Mouse (Mus musculus): ENCODE data around the gene Olfr965. TPM values are rescaled to one million over a fixed set of nuclear protein-coding genes. Genes with fewer than 3 reads are reported as not detected.

Gene Olfr965
- polyA plus RNA-seq (2012; rRNA removed): not detected in 2 replicates

DNA sequence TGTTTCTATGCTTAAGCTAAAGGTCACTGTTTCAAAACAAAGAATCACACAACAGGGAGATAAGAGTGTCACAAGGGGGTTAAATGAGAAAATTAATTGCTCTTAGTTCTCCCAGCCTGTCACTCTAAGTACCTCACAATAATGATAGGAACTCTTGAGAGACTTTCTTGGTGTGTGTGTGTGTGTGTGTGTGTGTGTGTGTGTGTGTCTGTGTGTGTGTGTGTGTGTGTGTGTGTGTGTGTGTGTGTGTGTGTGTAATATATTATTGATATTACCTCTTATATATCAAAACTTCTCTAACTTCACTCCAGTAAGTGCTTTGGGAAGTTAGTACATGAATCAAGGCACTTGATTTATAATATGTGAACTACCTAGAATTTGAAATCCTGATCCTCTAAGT, at the start of gene Olfr965:
Gene Olfr965 (plus strand): TSS at position 301 of the 400 bp plus-strand sequence.

DNA sequence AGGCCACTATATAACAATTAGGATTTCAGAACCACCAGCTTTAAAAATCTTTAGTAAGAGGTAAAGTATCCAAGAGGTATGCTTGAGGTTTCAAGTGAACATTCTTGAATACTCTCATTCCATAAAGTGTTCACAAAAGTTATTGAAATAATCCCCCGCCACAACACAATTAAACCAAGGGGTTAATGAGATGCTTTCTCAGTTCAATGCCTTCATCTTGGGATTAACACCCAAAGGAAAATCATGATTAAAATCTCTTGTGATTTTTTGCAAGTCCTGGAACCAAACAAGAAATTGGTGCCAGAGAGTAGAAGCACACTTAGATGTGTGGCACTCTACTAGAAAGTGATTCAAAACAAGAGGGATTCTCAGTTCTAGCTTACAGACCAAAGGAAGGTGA, 44.2 kb upstream of the Olfr965 start, which contains the start of gene Olfr963:
Gene Olfr963 (plus strand): TSS at position 301 of the 400 bp plus-strand sequence.

DNA sequence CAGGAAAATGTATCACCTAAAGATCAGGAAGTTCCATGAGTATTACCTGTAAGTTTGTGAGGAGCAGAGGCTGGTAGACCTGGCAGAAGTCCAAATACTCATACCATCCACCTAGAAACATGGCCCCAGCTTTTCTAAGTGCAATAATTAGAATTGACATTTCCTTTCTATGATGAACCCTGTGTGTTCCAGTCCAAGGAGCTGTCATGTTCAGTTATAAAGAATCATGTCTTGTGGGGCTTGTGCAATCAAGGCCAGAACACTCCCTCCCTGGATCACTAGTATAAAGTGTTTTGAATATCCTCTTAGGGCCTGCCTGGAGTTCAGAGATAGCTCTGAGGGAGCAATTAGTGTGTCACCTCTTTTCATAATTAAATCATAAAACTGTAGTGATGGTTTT, 4.1 kb upstream of the Olfr965 start, which contains the start of gene Olfr149:
Gene Olfr149 (minus strand): TSS at position 101 of the 400 bp plus-strand sequence.

DNA sequence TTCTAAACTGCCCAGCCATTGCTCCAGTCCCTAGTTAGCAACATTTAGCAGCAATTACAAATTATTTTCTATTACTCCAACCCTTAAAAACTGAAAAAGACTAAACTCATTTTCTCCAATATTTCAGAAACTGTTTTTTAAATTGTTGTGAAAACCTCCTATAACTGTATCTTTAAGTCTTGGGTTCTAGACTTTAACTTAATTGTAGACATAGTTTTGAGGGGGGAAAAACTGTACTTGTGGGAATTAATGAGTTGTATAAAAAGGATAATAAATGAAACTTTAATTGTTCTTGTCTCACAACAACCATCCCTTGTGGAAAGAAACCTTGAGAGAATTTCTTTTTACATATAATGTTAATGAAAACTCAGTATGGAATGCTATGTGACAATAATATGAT, 19.5 kb downstream of the Olfr965 start, which contains the start of gene Olfr150:
Gene Olfr150 (plus strand): TSS at position 301 of the 400 bp plus-strand sequence.

DNA sequence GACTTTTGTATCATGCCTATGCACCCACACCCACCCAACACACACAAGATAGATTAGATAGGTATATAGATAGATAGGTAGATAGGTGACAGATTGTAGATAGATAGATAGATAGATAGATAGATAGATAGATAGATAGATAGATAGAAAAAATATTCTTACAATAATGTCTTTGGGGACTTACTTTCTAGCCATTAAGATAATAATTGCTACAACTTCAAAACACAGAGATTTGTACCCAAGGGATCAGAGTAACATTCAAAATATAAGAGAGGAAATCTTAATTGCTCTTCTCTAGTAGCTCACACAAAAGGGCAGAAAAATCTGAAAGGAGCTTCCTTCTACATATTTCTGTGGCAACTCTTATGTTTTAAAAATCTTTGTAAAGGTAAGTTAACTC, 34.8 kb downstream of the Olfr965 start, which contains the start of gene Olfr967:
Gene Olfr967 (plus strand): TSS at position 301 of the 400 bp plus-strand sequence.

Other genes with a start within 250 kb of the Olfr965 start
- not detected in 2 replicates for gene Olfr955, start 239.4 kb upstream of the Olfr965 start, polyA plus RNA-seq (2012; rRNA removed)
- not detected in 2 replicates for gene Olfr44, start 217.4 kb upstream of the Olfr965 start, polyA plus RNA-seq (2012; rRNA removed)
- gene Olfr957, start 195.5 kb upstream of the Olfr965 start, polyA plus RNA-seq (2012; rRNA removed): not detected in 2 replicates
- not detected in 2 replicates for gene Olfr958, start 157.3 kb upstream of the Olfr965 start, polyA plus RNA-seq (2012; rRNA removed)
- gene Olfr959, start 135.8 kb upstream of the Olfr965 start, polyA plus RNA-seq (2012; rRNA removed): not detected in 2 replicates
- gene AW551984, start 107.0 kb upstream of the Olfr965 start, polyA plus RNA-seq (2012; rRNA removed): 13.6 and 24.2 TPM in 2 replicates
- 0.04 TPM in 1 of 2 replicates, not detected in the other for gene Olfr148, start 100.7 kb upstream of the Olfr965 start, polyA plus RNA-seq (2012; rRNA removed)
- gene Olfr960, start 90.0 kb upstream of the Olfr965 start, polyA plus RNA-seq (2012; rRNA removed): 0.07 TPM in 1 of 2 replicates, not detected in the other
- gene Olfr961, start 66.3 kb upstream of the Olfr965 start, polyA plus RNA-seq (2012; rRNA removed): not detected in 2 replicates
- not detected in 2 replicates for gene Olfr963, start 44.1 kb upstream of the Olfr965 start, polyA plus RNA-seq (2012; rRNA removed)
- not detected in 2 replicates for gene Olfr149, start 4.2 kb upstream of the Olfr965 start, polyA plus RNA-seq (2012; rRNA removed)
- gene Olfr150, start 19.6 kb downstream of the Olfr965 start, polyA plus RNA-seq (2012; rRNA removed): not detected in 2 replicates
- not detected in 2 replicates for gene Olfr967, start 34.9 kb downstream of the Olfr965 start, polyA plus RNA-seq (2012; rRNA removed)
- gene Olfr968, start 71.9 kb downstream of the Olfr965 start, polyA plus RNA-seq (2012; rRNA removed): not detected in 2 replicates
- gene Olfr969, start 79.6 kb downstream of the Olfr965 start, polyA plus RNA-seq (2012; rRNA removed): not detected in 2 replicates
- gene Olfr970, start 97.5 kb downstream of the Olfr965 start, polyA plus RNA-seq (2012; rRNA removed): not detected in 2 replicates
- gene Olfr971, start 125.5 kb downstream of the Olfr965 start, polyA plus RNA-seq (2012; rRNA removed): not detected in 2 replicates
- gene Olfr972, start 155.1 kb downstream of the Olfr965 start, polyA plus RNA-seq (2012; rRNA removed): not detected in 2 replicates
- gene Olfr229, start 196.0 kb downstream of the Olfr965 start, polyA plus RNA-seq (2012; rRNA removed): not detected in 2 replicates
- gene Olfr974, start 226.1 kb downstream of the Olfr965 start, polyA plus RNA-seq (2012; rRNA removed): not detected in 2 replicates
- gene Olfr975, start 240.7 kb downstream of the Olfr965 start, polyA plus RNA-seq (2012; rRNA removed): not detected in 2 replicates
- gene Olfr976, start 249.8 kb downstream of the Olfr965 start, polyA plus RNA-seq (2012; rRNA removed): not detected in 2 replicates

Measured in central nervous system, embryonic 11.5 days (tissue).